Mouse (Mus musculus): ENCODE measurements at regions not wholly inside any gene's neighbourhood (a gene's known extent, or its start where the extent isn't known, plus 50 kb on each side); places are given as distances from the start of the nearest gene placed in this dataset.

DNA sequence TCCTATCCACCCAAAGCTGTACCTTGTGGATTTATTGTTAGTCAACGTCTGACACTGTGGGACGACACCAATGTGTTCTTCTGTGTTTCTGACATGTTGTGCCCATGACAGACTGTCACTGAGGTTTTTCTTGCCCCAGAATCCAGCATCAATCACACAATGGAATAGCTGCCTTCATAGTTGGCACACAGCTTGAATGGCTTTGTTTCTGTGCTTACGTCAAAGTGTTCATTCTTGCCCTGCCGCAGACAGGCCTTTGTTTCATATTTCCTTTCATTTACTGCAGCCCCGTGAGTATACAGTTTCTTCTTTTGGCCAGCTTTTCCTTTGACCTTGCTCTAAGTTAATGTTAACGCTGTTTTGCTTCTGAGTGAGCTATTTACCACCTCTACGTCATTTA, 78.9 kb upstream of the Dkk2 start:
- no peak for DNase-seq (ENCODE audit: extremely low spot score in 1 of 2, low spot score in 1 of 2)

DNA sequence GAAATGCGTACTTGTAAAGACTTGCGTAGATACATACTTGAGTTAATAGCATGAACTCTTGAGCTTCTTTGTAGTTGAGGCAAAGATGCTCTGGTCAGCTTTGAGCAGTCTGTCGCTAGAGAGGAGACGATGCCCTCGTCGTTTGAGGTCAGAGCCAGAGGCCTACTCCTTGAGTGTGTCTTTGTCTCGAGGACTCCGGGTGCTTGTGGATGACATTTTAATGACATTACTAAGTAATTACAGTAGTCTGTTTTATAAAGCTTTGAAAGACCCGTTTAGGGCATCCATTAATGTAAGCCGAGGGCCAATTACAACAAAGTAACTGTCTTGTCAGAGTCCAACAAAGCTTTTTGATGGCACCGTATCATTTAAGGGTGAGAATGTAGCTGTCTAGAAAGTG, 78.2 kb upstream of the Dkk2 start:
- no peak for DNase-seq (ENCODE audit: extremely low spot score in 1 of 2, low spot score in 1 of 2)

DNA sequence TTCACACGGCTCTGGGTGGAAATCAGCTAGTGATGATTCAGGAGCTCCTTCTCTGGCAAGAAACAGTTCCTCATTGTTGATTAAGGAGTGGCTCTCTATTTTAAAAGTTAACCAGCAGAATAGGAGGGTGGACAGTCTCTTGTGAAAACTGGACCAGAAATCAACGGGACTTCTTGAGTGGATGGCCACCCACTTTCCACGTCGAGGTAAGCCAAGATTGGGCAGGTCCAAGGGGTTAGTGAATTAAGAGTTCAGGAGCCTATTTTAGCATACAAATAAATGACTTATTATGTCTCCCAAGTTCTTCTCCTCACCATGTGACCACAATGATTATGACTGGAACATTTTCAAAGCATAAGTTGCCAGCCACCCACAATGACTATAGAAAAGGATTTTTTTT, 77.7 kb upstream of the Dkk2 start:
- DNase-seq (ENCODE audit: extremely low spot score in 1 of 2, low spot score in 1 of 2), result no peak

DNA sequence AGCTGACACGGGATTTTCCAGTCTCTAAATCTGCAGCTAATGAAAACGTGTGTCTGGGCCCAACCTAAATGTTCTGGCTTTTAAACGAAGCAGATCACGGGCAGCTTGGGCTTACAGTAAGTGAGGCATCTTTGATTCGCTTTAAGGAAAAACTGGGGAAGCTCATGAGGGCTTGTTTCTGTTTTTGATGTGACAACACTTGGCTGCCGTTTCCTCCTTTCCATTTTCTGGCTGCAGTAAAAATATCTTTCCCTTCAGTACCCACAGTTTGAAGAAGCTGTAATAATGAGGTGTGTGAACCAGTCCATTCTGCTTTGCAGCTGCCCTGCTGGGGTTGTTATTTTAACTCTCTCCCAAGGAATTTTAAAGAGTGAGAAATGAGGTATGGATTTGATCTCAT, 69.9 kb upstream of the Dkk2 start:
- DNase-seq (ENCODE audit: extremely low spot score in 1 of 2, low spot score in 1 of 2), result no peak

DNA sequence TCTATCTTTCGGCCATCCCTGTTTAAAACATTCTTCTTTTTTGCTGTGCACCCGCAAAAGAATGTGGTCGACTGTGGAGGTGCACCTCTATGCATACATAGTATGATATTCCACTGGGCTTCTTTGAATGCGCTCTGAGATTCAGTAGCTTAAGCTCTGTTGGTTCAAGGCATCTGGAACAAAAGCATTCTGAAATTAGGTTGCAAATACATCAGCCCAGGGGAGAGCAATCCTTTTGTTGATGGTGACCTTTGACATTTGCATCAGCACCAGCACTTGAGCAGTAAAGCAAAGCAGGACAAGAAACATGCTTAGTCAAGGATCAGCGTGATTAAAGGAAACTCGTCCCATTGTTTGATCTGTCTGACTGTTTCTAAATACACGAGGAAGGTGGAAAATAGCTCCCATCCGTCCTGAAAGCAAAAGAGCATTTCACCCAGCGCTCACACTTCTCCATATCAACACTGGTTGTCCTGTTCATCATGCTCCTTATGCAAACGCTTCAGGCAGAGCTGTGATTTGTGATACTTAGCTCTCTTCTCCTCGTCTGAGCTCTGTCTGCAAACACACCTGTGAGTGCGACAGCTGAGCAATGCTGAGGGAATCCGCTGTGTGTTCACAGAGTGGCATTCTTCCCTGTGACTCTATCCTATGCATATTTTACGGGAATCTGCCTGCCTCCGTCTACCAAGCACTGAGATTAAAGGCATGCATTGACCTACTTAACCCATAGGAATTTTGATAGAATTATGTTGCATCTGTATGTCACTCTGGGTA, 67.4 kb upstream of the Dkk2 start:
- no peak for DNase-seq (ENCODE audit: extremely low spot score in 1 of 2, low spot score in 1 of 2)

DNA sequence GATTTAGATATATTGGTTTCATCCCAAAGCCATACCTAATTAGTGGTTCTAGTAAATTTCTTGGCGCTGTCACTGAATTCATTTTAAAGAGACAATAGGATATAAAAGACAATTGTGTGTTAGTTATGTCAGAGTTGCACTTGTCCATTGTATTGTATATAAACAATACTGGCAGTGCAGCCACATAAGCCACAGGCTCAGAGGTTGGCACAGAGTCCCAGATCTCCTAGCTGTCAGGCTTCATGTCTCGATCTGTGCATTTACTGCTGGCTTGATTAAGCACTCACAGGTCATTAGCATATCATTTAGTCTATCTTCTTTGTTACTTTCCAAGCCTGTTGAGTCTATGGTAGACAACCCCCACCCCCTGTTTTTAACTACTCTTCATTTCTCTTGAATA, 66.6 kb upstream of the Dkk2 start:
- no peak for DNase-seq (ENCODE audit: extremely low spot score in 1 of 2, low spot score in 1 of 2)

DNA sequence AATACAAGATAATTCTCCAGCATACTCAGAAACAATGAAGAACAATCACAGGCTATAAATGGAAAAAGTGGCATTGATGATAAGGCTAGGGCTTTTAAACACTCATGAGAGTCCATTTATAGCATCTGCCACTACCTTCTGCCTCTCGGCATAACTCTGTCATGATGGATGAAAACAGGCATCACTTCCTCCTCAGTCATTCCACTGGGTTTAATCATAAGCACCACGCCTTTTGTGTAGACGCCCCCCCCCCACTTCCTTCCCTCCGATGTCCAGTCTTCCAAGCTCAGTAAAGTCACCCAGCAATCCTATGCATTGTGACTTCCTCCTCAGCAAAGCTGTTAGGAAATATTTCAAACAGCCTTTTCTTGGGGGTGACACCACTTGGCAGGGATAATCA, 63.1 kb upstream of the Dkk2 start:
- no peak for DNase-seq (ENCODE audit: extremely low spot score in 1 of 2, low spot score in 1 of 2)

DNA sequence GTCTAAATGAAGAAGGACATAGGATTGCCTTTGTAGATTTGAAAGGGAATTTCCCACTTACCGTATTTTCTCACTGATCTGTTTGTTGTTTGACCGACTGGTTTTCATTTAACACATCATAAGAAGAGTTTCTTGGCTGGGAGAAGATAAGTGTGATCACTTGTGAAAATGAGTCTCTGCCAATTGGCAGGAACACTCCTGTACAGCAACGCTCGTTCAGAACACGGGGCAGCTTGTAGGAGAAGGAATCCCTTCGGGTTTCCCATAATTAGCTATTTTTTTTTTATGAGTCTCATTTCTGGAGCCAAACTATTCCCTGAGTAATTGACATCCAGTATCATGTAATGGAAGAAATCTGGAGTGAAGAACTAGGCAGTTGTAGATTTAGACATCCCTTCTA, 61.8 kb upstream of the Dkk2 start:
- no peak for DNase-seq (ENCODE audit: extremely low spot score in 1 of 2, low spot score in 1 of 2)

DNA sequence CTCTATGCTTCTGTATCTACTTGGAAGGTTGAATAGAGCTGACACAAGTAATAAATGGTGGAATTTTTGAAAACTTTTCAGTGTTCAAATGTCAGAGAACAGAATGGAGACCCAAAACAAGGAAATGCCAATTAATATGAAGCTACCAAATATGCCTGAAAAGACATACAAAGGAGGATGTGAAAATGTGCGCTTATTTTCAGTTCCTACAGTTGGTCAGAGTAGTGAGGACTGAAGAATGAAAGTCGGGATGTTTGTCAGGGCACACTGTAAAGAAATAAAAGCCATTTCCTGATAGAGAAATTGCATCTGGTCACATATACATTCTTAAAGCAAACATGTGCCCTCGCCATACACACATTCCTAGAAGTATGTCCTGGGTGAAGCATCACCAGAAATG, 56.0 kb upstream of the Dkk2 start:
- no peak for DNase-seq (ENCODE audit: extremely low spot score in 1 of 2, low spot score in 1 of 2)

DNA sequence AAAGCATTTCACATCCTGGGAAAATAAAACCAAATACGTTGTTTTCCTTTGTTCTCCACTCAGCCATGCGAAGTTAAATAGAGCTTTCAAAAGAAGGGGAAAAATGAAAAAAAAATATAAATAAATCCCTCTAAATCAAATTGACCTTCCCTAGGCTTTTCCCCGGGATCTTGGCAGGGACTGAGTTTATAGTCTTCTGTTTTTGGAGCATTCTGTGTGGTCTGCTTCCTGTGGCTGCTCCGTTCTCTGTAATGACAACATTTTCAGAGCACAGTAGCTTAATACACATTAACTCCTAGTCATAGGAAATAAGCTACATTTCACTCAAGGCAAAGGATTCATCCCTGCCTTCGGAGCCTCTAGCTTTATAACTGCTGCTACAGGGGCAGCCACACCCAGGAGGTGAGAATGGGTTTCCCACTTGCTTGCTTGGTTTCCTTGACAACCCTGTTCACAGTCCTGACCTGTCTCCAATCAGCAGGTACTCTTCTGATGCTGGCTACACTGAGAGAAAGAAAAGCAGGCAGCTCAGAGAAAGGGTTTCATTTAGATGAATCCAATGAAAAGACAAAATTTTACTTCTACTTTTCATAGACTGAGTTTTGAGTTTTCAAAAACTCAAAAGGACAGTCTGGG, 51.9 kb upstream of the Dkk2 start:
- no peak for DNase-seq (ENCODE audit: extremely low spot score in 1 of 2, low spot score in 1 of 2)

DNA sequence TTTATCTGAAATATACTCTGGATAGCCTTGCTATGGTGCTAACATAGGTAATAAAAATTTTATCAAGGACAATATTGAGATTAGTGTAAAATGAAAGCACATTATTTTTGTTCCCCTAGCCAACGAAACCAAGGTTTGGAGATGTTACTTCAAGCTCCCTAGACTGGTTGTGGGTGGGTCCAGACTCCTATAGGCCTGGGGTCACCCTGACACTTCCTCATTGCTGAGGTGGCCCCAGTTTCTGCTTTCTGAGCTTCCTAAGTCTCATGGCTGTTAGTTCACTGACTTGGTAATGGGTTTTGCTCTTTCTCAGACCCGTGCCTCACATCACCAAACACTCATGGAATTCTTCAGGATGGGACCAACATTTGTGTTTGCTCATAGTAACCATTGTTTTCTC, 49.9 kb upstream of the Dkk2 start:
- no peak for DNase-seq (ENCODE audit: extremely low spot score in 1 of 2, low spot score in 1 of 2)

Measured in layer of hippocampus, postnatal 25 days (tissue).